Mouse (Mus musculus) right cerebral cortex, postnatal 36 days (tissue): ENCODE data around the gene Dock4.

Experiments
- DNase-seq, 2 experiments: peaks; one replicate each; pipeline ENCODE4 v3.0.0; 2022; ENCODE audit warnings: low spot score in 2 of 2, mixed read lengths in 1 of 2

Gene Dock4

GRCm38 (mm10) chr12:40445648-40446449 is at the start of gene Dock4, which contains the start of gene Zfp277:
TSS of gene Dock4 (plus strand) at chr12:40445952.
TSS of gene Zfp277 (minus strand) at chr12:40445902.
- peak; percentile 99 for DNase-seq

- DNase-seq = no peak
Observed at GRCm38 (mm10) chr12:40398916-40399315, 46.8 kb upstream of the Dock4 start.

- no peak for DNase-seq
Observed at GRCm38 (mm10) chr12:40399386-40399785, 46.4 kb upstream of the Dock4 start.

GRCm38 (mm10) chr12:40399812-40400211 is 45.9 kb upstream of the Dock4 start:
- no peak for DNase-seq

- DNase-seq = peak in 1 of 2 experiments; percentile 20
Observed at GRCm38 (mm10) chr12:40414682-40415311, 31.0 kb upstream of the Dock4 start.

- no peak for DNase-seq
Observed at GRCm38 (mm10) chr12:40415312-40415925, 30.3 kb upstream of the Dock4 start.

GRCm38 (mm10) chr12:40417257-40417656 is 28.5 kb upstream of the Dock4 start:
- DNase-seq = no peak

- no peak for DNase-seq
Observed at GRCm38 (mm10) chr12:40424991-40425390, 20.8 kb upstream of the Dock4 start.

- DNase-seq = no peak
Observed at GRCm38 (mm10) chr12:40427606-40428005, 18.1 kb upstream of the Dock4 start.

GRCm38 (mm10) chr12:40429976-40430375 is 15.8 kb upstream of the Dock4 start:
- DNase-seq = no peak

- no peak for DNase-seq
Observed at GRCm38 (mm10) chr12:40431075-40431474, 14.7 kb upstream of the Dock4 start.

GRCm38 (mm10) chr12:40434101-40434500 is 11.7 kb upstream of the Dock4 start:
- DNase-seq = no peak

GRCm38 (mm10) chr12:40438049-40438448 is 7.7 kb upstream of the Dock4 start:
- no peak for DNase-seq

- peak in 1 of 2 experiments; percentile 25 for DNase-seq
Observed at GRCm38 (mm10) chr12:40445206-40445605, 546 bp upstream of the Dock4 start.

GRCm38 (mm10) chr12:40446450-40447381 is 964 bp downstream of the Dock4 start:
- no peak for DNase-seq

- DNase-seq = no peak
Observed at GRCm38 (mm10) chr12:40447561-40448355, 2.0 kb downstream of the Dock4 start.

GRCm38 (mm10) chr12:40449119-40449795 is 3.5 kb downstream of the Dock4 start:
- no peak for DNase-seq

- DNase-seq = no peak
Observed at GRCm38 (mm10) chr12:40456517-40456916, 10.8 kb downstream of the Dock4 start.

- no peak for DNase-seq
Observed at GRCm38 (mm10) chr12:40458977-40459376, 13.2 kb downstream of the Dock4 start.

- DNase-seq = no peak
Observed at GRCm38 (mm10) chr12:40459673-40460265, 14.0 kb downstream of the Dock4 start.
